Mouse (Mus musculus) midbrain, embryonic 16.5 days (tissue): ENCODE measurements at regions not wholly inside any gene's neighbourhood (a gene's known extent, or its start where the extent isn't known, plus 50 kb on each side); places are given as distances from the start of the nearest gene placed in this dataset.

Experiments used
- ATAC-seq: fragments of 200-750 bp; cut with Nextera tagmentation; 2 replicates; pipeline ENCODE4 v1.8.0; 2017; ENCODE audit warnings: moderate TSS enrichment
- H3K27ac ChIP-seq: fragments of 300-500 bp; sonication (generic); 2 replicates; pipeline ENCODE4 v1.5.1; 2014; ENCODE audit warnings: mild to moderate bottlenecking, low read length, mixed read lengths
- H3K27me3 ChIP-seq: fragments of 300-500 bp; sonication (generic); 2 replicates; pipeline ENCODE4 v1.6.1; 2014; ENCODE audit warnings: low read depth, low read length, mixed read lengths; ENCODE audit not compliant: control insufficient read depth, insufficient read depth
- H3K36me3 ChIP-seq: fragments of 300-500 bp; sonication (generic); 2 replicates; pipeline ENCODE4 v1.6.1; 2014; ENCODE audit warnings: mild to moderate bottlenecking, low read length, moderate library complexity, mixed read lengths; ENCODE audit not compliant: control insufficient read depth, insufficient read depth
- H3K4me1 ChIP-seq: fragments of 300-500 bp; sonication (generic); 2 replicates; pipeline ENCODE4 v1.6.1; 2014; ENCODE audit warnings: mild to moderate bottlenecking, low read length, mixed read lengths; ENCODE audit not compliant: control insufficient read depth, insufficient read depth
- H3K4me2 ChIP-seq: fragments of 300-500 bp; sonication (generic); 2 replicates; pipeline ENCODE4 v1.6.1; 2014; ENCODE audit warnings: mild to moderate bottlenecking, low read length, mixed read lengths
- H3K4me3 ChIP-seq: fragments of 300-500 bp; sonication (generic); 2 replicates; pipeline ENCODE4 v1.5.1; 2014; ENCODE audit warnings: low read depth, mild to moderate bottlenecking, low read length, moderate library complexity, mixed read lengths
- H3K9ac ChIP-seq: fragments of 300-500 bp; sonication (generic); 2 replicates; pipeline ENCODE4 v1.6.1; 2014; ENCODE audit warnings: low read depth, low read length, mixed read lengths
- H3K9me3 ChIP-seq: fragments of 300-500 bp; sonication (generic); replicated peaks from 2 replicates; pipeline ENCODE4 v1.6.1; 2014; ENCODE audit warnings: mild to moderate bottlenecking, low read length, mixed read lengths; ENCODE audit not compliant: control insufficient read depth, poor library complexity, severe bottlenecking
- WGBS: fragments of 180-500 bp; shearing (Covaris S2); extraction: QIAGEN DNeasy Blood & Tissue Kit; methylation state at CpG from one replicate; pipeline ENCODE4 v1.1.7; 2014; 5-methylcytosine and 5-hydroxymethylcytosine counted together

- Histone ChIP-seq H3K9me3 (0 out of 2 replicates have a peak, but pooled peaks cover 2% of the 10 kb centered on the region), H3K27ac (no peak overlapping the region), H3K27me3 (no peaks in the 10 kb centered on the region), H3K4me3 (no peak overlapping the region), H3K36me3 (no peaks in the 10 kb centered on the region), H3K4me1 (no peaks in the 10 kb centered on the region), H3K4me2 (no peak overlapping the region), H3K9ac (no peak overlapping the region)
- ATAC-seq = no peak
- 71% methylated on average over 6 of the region's 6 CpGs for WGBS
These were observed 237.6 kb upstream of the Lyplal1 start for GRCm38 (mm10) chr1:186354742-186355141.

DNA sequence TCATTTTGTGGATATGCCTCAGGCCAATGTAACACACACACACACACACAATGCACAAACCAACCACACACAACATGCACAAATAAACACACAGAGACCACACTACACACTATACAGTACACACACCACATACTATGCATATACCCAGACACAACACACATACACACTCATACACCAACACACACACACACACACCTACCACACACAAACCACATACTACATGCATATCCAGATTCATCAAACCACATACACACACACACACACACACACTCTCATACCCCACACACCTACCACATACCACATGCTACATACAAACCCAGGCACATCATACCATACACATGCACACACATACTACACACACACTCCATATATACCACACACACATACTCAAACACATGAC, 237.0 kb upstream of the Lyplal1 start:
- H3K27me3 ChIP-seq = no peaks in the 10 kb centered on the region
- H3K9ac ChIP-seq = no peak overlapping the region
- H3K9me3 ChIP-seq = 0 out of 2 replicates have a peak, but pooled peaks cover 2% of the 10 kb centered on the region
- H3K4me2 ChIP-seq = no peak overlapping the region
- ATAC-seq = no peak
- H3K27ac ChIP-seq = no peak overlapping the region
- no peaks in the 10 kb centered on the region for H3K36me3 ChIP-seq
- H3K4me3 ChIP-seq = no peak overlapping the region
- H3K4me1 ChIP-seq = no peaks in the 10 kb centered on the region

DNA sequence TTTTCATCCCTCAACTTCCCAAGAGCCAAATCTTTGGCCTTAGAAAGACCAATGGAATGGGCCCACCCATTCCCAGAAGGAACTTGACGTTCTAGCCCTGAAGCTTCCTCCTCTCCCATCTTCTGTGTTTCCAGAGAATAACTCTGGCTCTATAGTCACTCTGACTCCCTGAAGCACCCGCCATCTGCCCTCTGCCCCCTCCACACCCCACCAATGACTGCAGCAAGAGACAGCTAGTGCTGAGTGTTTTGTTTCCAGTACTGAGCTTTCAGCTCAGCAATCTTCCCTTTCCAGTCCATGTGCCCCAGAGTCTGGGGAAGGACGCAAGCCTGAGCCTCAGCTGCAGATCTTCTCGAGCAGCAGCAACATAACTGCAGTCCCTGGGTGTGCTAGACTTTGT, 233.3 kb upstream of the Lyplal1 start:
- H3K27me3 ChIP-seq = no peaks in the 10 kb centered on the region
- no peak overlapping the region for H3K9ac ChIP-seq
- no peak overlapping the region for H3K4me3 ChIP-seq
- H3K4me1 ChIP-seq = no peaks in the 10 kb centered on the region
- no peak overlapping the region for H3K27ac ChIP-seq
- 0 out of 2 replicates have a peak, but pooled peaks cover 2% of the 10 kb centered on the region for H3K9me3 ChIP-seq
- no peak overlapping the region for H3K4me2 ChIP-seq
- no peak for ATAC-seq
- H3K36me3 ChIP-seq = no peaks in the 10 kb centered on the region
- WGBS = 88% methylated on average over 4 of the region's 4 CpGs

DNA sequence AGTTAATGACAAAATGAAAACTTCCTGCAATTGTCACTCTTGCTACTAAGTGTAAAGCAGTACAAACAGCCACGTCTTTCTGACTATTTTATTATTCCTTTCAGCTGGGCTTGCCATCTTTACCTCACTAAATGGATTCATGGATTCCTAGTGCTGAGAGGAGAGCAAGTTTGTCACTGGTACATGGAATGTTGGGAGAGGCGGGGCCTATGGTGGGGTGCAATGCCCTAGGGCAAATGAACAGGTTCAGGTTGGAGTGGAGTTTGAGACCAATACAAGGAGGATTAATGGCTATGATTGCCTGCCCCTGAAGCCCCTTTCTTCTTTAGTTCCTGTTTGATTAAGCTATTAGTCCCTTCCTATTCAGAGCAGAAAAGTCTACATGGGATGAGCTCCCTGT, 232.9 kb upstream of the Lyplal1 start:
- Histone ChIP-seq H3K36me3 (no peaks in the 10 kb centered on the region), H3K27ac (no peak overlapping the region), H3K4me2 (no peak overlapping the region), H3K4me1 (no peaks in the 10 kb centered on the region), H3K27me3 (no peaks in the 10 kb centered on the region), H3K9me3 (0 out of 2 replicates have a peak, but pooled peaks cover 2% of the 10 kb centered on the region), H3K4me3 (no peak overlapping the region), H3K9ac (no peak overlapping the region)
- WGBS = 89% methylated on average over 2 of the region's 2 CpGs
- no peak for ATAC-seq

DNA sequence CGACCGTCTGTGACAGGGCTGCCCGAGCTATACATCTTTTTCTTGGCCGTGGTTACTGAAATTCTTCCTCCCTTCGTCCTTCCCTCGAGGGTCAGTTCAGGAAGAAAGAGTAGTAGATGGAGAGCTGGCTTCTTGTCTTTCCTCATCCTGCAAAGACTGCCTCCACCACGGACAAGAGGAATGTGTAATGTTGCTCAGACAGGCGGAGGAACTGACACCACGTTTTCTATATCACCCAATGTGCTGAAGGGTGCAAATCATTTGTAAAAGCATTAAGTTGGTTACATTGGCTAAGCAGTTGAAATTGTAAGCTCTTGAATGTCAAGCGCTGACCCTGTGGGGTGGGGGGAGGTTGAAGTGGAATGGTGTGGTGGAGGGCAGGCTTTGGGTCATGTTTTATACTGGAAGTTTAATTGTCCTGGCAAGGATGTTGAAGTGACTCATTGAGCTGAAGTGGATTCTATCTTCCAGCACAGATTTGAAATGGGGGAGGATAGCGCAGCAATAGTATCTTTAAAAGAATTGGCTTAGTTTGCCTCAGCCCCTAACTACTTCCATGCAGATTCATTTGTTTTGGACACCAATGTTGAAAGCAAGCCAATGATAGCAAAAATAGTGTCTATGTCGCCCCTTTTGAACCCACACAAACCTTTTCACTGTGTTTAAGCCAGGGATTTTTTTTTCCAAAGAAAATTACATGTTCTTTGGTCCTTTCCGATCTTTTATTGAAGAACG, 230.5 kb upstream of the Lyplal1 start:
- Histone ChIP-seq H3K9ac (no peak overlapping the region), H3K9me3 (0 out of 2 replicates have a peak, but pooled peaks cover 2% of the 10 kb centered on the region), H3K27ac (no peak overlapping the region), H3K36me3 (no peaks in the 10 kb centered on the region), H3K27me3 (no peaks in the 10 kb centered on the region), H3K4me1 (no peaks in the 10 kb centered on the region), H3K4me2 (no peak overlapping the region), H3K4me3 (no peak overlapping the region)
- 88% methylated on average over 14 of the region's 14 CpGs for WGBS
- ATAC-seq = no peak

DNA sequence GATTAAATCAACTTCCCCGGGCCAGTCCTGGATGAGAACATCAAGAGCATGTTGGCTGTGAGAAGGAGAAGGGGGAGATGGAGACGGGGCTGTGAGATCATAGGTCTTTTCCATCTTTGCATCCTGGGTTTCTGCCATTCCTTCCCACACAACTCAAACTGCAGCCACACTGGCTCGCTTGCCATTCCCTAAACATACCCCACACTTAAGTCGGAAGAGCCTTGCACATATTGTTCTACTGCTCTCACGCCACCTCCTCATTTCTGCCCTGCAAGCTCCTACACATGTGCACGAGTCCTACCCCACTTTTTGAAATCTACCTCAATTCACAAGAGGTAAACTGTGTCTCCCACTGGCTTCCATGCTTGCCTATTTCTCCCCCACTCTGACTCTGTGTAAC, 228.3 kb upstream of the Lyplal1 start:
- no peaks in the 10 kb centered on the region for H3K36me3 ChIP-seq
- H3K4me1 ChIP-seq = no peaks in the 10 kb centered on the region
- no peak overlapping the region for H3K4me2 ChIP-seq
- no peak overlapping the region for H3K9ac ChIP-seq
- no peaks in the 10 kb centered on the region for H3K27me3 ChIP-seq
- no peak overlapping the region for H3K27ac ChIP-seq
- H3K9me3 ChIP-seq = no peaks in the 10 kb centered on the region
- H3K4me3 ChIP-seq = no peak overlapping the region
- WGBS = 85% methylated on average over 6 of the region's 6 CpGs
- no peak for ATAC-seq

GRCm38 (mm10) chr1:186342931-186343506, 225.9 kb upstream of the Lyplal1 start:
- H3K4me3 ChIP-seq = no peak overlapping the region
- no peaks in the 10 kb centered on the region for H3K4me1 ChIP-seq
- 30% methylated on average over 2 of the region's 2 CpGs for WGBS
- no peaks in the 10 kb centered on the region for H3K27me3 ChIP-seq
- H3K36me3 ChIP-seq = no peaks in the 10 kb centered on the region
- no peak overlapping the region for H3K9ac ChIP-seq
- no peak overlapping the region for H3K4me2 ChIP-seq
- H3K9me3 ChIP-seq = no peaks in the 10 kb centered on the region
- no peak for ATAC-seq
- no peak overlapping the region for H3K27ac ChIP-seq

GRCm38 (mm10) chr1:186342391-186342790, 225.3 kb upstream of the Lyplal1 start:
- no peak overlapping the region for H3K4me2 ChIP-seq
- H3K27ac ChIP-seq = no peak overlapping the region
- no peak overlapping the region for H3K9ac ChIP-seq
- H3K9me3 ChIP-seq = no peaks in the 10 kb centered on the region
- H3K4me3 ChIP-seq = no peak overlapping the region
- ATAC-seq = no peak
- WGBS = 88% methylated on average over 1 of the region's 1 CpGs
- H3K27me3 ChIP-seq = no peaks in the 10 kb centered on the region
- no peaks in the 10 kb centered on the region for H3K4me1 ChIP-seq
- H3K36me3 ChIP-seq = no peaks in the 10 kb centered on the region

DNA sequence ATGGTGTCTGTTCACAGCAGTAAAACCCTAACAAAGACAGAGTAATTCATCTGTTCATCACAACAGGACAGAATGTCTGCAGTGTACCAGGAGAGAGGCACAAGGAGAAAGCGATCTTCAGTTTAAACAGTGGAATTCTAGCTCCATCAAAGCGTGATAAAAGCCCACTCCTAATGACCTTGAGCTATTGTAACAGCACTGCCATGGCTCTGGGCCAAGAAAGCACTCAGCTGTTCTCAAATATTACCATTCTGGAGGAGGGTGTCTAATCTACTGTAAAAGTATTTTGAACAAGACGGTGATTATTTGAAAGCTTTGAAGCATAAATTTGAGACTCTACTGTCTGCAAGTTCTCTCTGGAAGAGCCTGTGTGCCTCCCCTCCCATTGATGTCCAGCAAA, 224.8 kb upstream of the Lyplal1 start:
- 70% methylated on average over 3 of the region's 3 CpGs for WGBS
- H3K4me1 ChIP-seq = no peaks in the 10 kb centered on the region
- no peak for ATAC-seq
- H3K4me2 ChIP-seq = no peak overlapping the region
- H3K36me3 ChIP-seq = no peaks in the 10 kb centered on the region
- no peak overlapping the region for H3K4me3 ChIP-seq
- H3K9ac ChIP-seq = no peak overlapping the region
- H3K27ac ChIP-seq = no peak overlapping the region
- H3K9me3 ChIP-seq = no peaks in the 10 kb centered on the region
- no peaks in the 10 kb centered on the region for H3K27me3 ChIP-seq
